Mouse (Mus musculus) liver, adult (tissue): ENCODE data around the gene Frs3.

Experiments
- GATA4 ChIP-seq: IDR thresholded peaks from 2 replicates; pipeline ENCODE4 v1.6.1; 2014; ENCODE audit warnings: mild to moderate bottlenecking, low read length; ENCODE audit not compliant: insufficient replicate concordance

Gene Frs3

GRCm38 (mm10) chr17:47742991-47743734, 54.3 kb downstream of the Frs3 start:
- peak; percentile 69; the same call in 1 of the 2 replicates for TF ChIP-seq GATA4

- TF ChIP-seq GATA4: no peak
Observed at GRCm38 (mm10) chr17:47744086-47744485, 55.3 kb downstream of the Frs3 start.

- TF ChIP-seq GATA4: no peak
Observed at GRCm38 (mm10) chr17:47744746-47745368, 56.0 kb downstream of the Frs3 start.

- TF ChIP-seq GATA4: no peak
Observed at GRCm38 (mm10) chr17:47748791-47749553, 60.1 kb downstream of the Frs3 start.

- TF ChIP-seq GATA4: no peak
Observed at GRCm38 (mm10) chr17:47749626-47750025, 60.8 kb downstream of the Frs3 start.

GRCm38 (mm10) chr17:47750101-47750500, 61.3 kb downstream of the Frs3 start:
- no peak for TF ChIP-seq GATA4

- TF ChIP-seq GATA4: no peak
Observed at GRCm38 (mm10) chr17:47751811-47752210, 63.0 kb downstream of the Frs3 start.

GRCm38 (mm10) chr17:47753130-47753775, 64.4 kb downstream of the Frs3 start:
- no peak for TF ChIP-seq GATA4
